Mouse (Mus musculus): Measurements from ENCODE around the gene Irak2. TPM values are rescaled to one million over a fixed set of nuclear protein-coding genes. Genes with fewer than 3 reads are reported as not detected.

The Irak2 gene
- total RNA-seq, 2 experiments from 2014 or later: 18.8 to 68.4 TPM

GRCm38 (mm10) chr6:113742321-113742720, 104.1 kb downstream of the Irak2 start:
- no peak for ATAC-seq (replicated peaks; ENCODE audit: low FRiP score, poor library complexity, severe bottlenecking)

- no peak for ATAC-seq (replicated peaks; ENCODE audit: low FRiP score, poor library complexity, severe bottlenecking)
Observed at GRCm38 (mm10) chr6:113743111-113743510, 104.8 kb downstream of the Irak2 start.

Other genes starting within 250 kb of the Irak2 start
- gene Ttll3, start 249.2 kb upstream of the Irak2 start, total RNA-seq (2015; ENCODE audit: low replicate concordance): 3.3 TPM in 1 of 2 replicates, not detected in the other
- 2.3 and 3.6 TPM in 2 replicates for gene Ttll3, start 249.2 kb upstream of the Irak2 start, total RNA-seq (2017; ENCODE audit: low replicate concordance)
- gene Rpusd3, start 219.1 kb upstream of the Irak2 start, total RNA-seq (2015; ENCODE audit: low replicate concordance): not detected in 2 replicates
- 2.8 TPM in 1 of 2 replicates, not detected in the other for gene Rpusd3, start 219.1 kb upstream of the Irak2 start, total RNA-seq (2017; ENCODE audit: low replicate concordance)
- not detected in 2 replicates for gene Cidec, start 202.7 kb upstream of the Irak2 start, total RNA-seq (2015; ENCODE audit: low replicate concordance)
- not detected in 2 replicates for gene Cidec, start 202.7 kb upstream of the Irak2 start, total RNA-seq (2017; ENCODE audit: low replicate concordance)
- gene Jagn1, start 195.9 kb upstream of the Irak2 start, total RNA-seq (2015; ENCODE audit: low replicate concordance): 8.1 and 14.4 TPM in 2 replicates
- gene Jagn1, start 195.9 kb upstream of the Irak2 start, total RNA-seq (2017; ENCODE audit: low replicate concordance): 2.0 and 3.1 TPM in 2 replicates
- 0.42 TPM in 1 of 2 replicates, not detected in the other for gene Il17re, start 180.0 kb upstream of the Irak2 start, total RNA-seq (2015; ENCODE audit: low replicate concordance)
- gene Il17re, start 180.0 kb upstream of the Irak2 start, total RNA-seq (2017; ENCODE audit: low replicate concordance): 0.51 TPM in 1 of 2 replicates, not detected in the other
- gene Il17rc, start 167.0 kb upstream of the Irak2 start, total RNA-seq (2015; ENCODE audit: low replicate concordance): not detected in 2 replicates
- not detected in 2 replicates for gene Il17rc, start 167.0 kb upstream of the Irak2 start, total RNA-seq (2017; ENCODE audit: low replicate concordance)
- not detected in 2 replicates for gene Creld1, start 155.2 kb upstream of the Irak2 start, total RNA-seq (2015; ENCODE audit: low replicate concordance)
- 2.7 TPM in 1 of 2 replicates, not detected in the other for gene Creld1, start 155.2 kb upstream of the Irak2 start, total RNA-seq (2017; ENCODE audit: low replicate concordance)
- not detected in 2 replicates for gene Prrt3, start 136.5 kb upstream of the Irak2 start, total RNA-seq (2015; ENCODE audit: low replicate concordance)
- gene Prrt3, start 136.5 kb upstream of the Irak2 start, total RNA-seq (2017; ENCODE audit: low replicate concordance): 0.34 TPM in 1 of 2 replicates, not detected in the other
- 21.5 and 28.8 TPM in 2 replicates for gene Emc3, start 106.8 kb upstream of the Irak2 start, total RNA-seq (2015; ENCODE audit: low replicate concordance)
- 18.2 and 21.3 TPM in 2 replicates for gene Emc3, start 106.8 kb upstream of the Irak2 start, total RNA-seq (2017; ENCODE audit: low replicate concordance)
- gene Fancd2, start 106.8 kb upstream of the Irak2 start, total RNA-seq (2015; ENCODE audit: low replicate concordance): 27.8 and 40.3 TPM in 2 replicates
- 32.1 and 36.5 TPM in 2 replicates for gene Fancd2, start 106.8 kb upstream of the Irak2 start, total RNA-seq (2017; ENCODE audit: low replicate concordance)
- gene Fancd2os, start 37.8 kb upstream of the Irak2 start, total RNA-seq (2015; ENCODE audit: low replicate concordance): not detected in 2 replicates
- gene Fancd2os, start 37.8 kb upstream of the Irak2 start, total RNA-seq (2017; ENCODE audit: low replicate concordance): not detected in 2 replicates
- 86.5 and 91.5 TPM in 2 replicates for gene Brk1, start 33.7 kb upstream of the Irak2 start, total RNA-seq (2015; ENCODE audit: low replicate concordance)
- gene Brk1, start 33.7 kb upstream of the Irak2 start, total RNA-seq (2017; ENCODE audit: low replicate concordance): 36.9 and 54.7 TPM in 2 replicates
- gene Vhl, start 14.5 kb upstream of the Irak2 start, total RNA-seq (2015; ENCODE audit: low replicate concordance): 6.3 and 11.5 TPM in 2 replicates
- 3.6 and 8.9 TPM in 2 replicates for gene Vhl, start 14.5 kb upstream of the Irak2 start, total RNA-seq (2017; ENCODE audit: low replicate concordance)
- gene Tatdn2, start 58.6 kb downstream of the Irak2 start, total RNA-seq (2015; ENCODE audit: low replicate concordance): 2.9 and 22.8 TPM in 2 replicates
- 36.4 and 49.5 TPM in 2 replicates for gene Tatdn2, start 58.6 kb downstream of the Irak2 start, total RNA-seq (2017; ENCODE audit: low replicate concordance)
- gene Ghrl, start 81.4 kb downstream of the Irak2 start, total RNA-seq (2015; ENCODE audit: low replicate concordance): not detected in 2 replicates
- gene Ghrl, start 81.4 kb downstream of the Irak2 start, total RNA-seq (2017; ENCODE audit: low replicate concordance): not detected in 2 replicates
- gene Sec13, start 102.3 kb downstream of the Irak2 start, total RNA-seq (2015; ENCODE audit: low replicate concordance): 32.9 and 35.7 TPM in 2 replicates
- 29.3 and 45.0 TPM in 2 replicates for gene Sec13, start 102.3 kb downstream of the Irak2 start, total RNA-seq (2017; ENCODE audit: low replicate concordance)

Measured in erythroblast, adult 5-6 weeks (primary cell).